Mouse (Mus musculus) forebrain, embryonic 14.5 days (tissue): ENCODE data around the gene Mycl. TPM values are rescaled to one million over a fixed set of nuclear protein-coding genes. Genes with fewer than 3 reads are reported as not detected.

Source experiments
- ATAC-seq: fragments of 200-750 bp; cut with Nextera tagmentation; 2 replicates; pipeline ENCODE4 v1.8.0; 2017; ENCODE audit warnings: mild to moderate bottlenecking, moderate library complexity
- DNase-seq: peaks from one replicate; pipeline ENCODE4 v3.0.0-alpha.2; 2015; ENCODE audit warnings: low spot score
- H3K27ac ChIP-seq: fragments of 300-500 bp; sonication (generic); 2 replicates; pipeline ENCODE4 v1.5.1; 2014; ENCODE audit warnings: low read depth, mild to moderate bottlenecking, control low read depth, low read length, moderate library complexity
- H3K27me3 ChIP-seq: fragments of 300-500 bp; sonication (generic); replicated peaks from 2 replicates; pipeline ENCODE4 v1.6.1; 2014; ENCODE audit warnings: low read length, control low read depth, mixed read lengths; ENCODE audit not compliant: control insufficient read depth, insufficient read depth
- H3K36me3 ChIP-seq: fragments of 300-500 bp; sonication (generic); 2 replicates; pipeline ENCODE4 v1.6.1; 2014; ENCODE audit warnings: low read length, control low read depth; ENCODE audit not compliant: control insufficient read depth, insufficient read depth
- H3K4me1 ChIP-seq: fragments of 300-500 bp; sonication (generic); 2 replicates; pipeline ENCODE4 v1.6.1; 2014; ENCODE audit warnings: antibody characterized with exemption, low read length, control low read depth; ENCODE audit not compliant: control insufficient read depth, insufficient read depth
- H3K4me2 ChIP-seq: fragments of 300-500 bp; sonication (generic); 2 replicates; pipeline ENCODE4 v1.6.1; 2014; ENCODE audit warnings: mild to moderate bottlenecking, control low read depth, low read length
- H3K4me3 ChIP-seq: fragments of 300-500 bp; sonication (generic); 2 replicates; pipeline ENCODE4 v1.5.1; 2014; ENCODE audit warnings: low read depth, low read length, control low read depth
- H3K9ac ChIP-seq: fragments of 300-500 bp; sonication (generic); 2 replicates; pipeline ENCODE4 v1.6.1; 2014; ENCODE audit warnings: mild to moderate bottlenecking, low read length, control low read depth, moderate library complexity
- H3K9me3 ChIP-seq: fragments of 300-500 bp; sonication (generic); replicated peaks from 2 replicates; pipeline ENCODE4 v1.6.1; 2016; ENCODE audit warnings: low read length, control low read depth, mixed read lengths; ENCODE audit not compliant: control insufficient read depth
- WGBS: fragments of 180-500 bp; shearing (Covaris S2); extraction: QIAGEN DNeasy Blood & Tissue Kit; methylation state at CpG from one replicate; pipeline ENCODE4 v1.1.7; 2014; 5-methylcytosine and 5-hydroxymethylcytosine counted together
- polyA plus RNA-seq: library from polyadenylated mRNA; unstranded; fragments of >200 nt; fragmentation: Nextera tagmentation; extraction: Ambion mirVana; gene quantifications from 2 replicates; pipeline ENCODE4 v1.2.1, GENCODE M21; 2014

Gene Mycl
- polyA plus RNA-seq, 1 experiment from 2014 or later, result 70.5 TPM

GRCm38 (mm10) chr4:123043858-123044257 lies 48.4 kb downstream of the Mycl start:
- no peaks in the 10 kb centered on the region for H3K27me3 ChIP-seq
- ATAC-seq, result peak; percentile 50
- H3K27ac ChIP-seq, result no peak overlapping the region; the same call in 1 of the 2 replicates
- H3K4me2 ChIP-seq, result no peak overlapping the region
- no peak overlapping the region for H3K4me3 ChIP-seq
- peak; percentile 37 for DNase-seq
- H3K9ac ChIP-seq, result no peak overlapping the region
- no peaks in the 10 kb centered on the region for H3K9me3 ChIP-seq
- 23% methylated on average over 1 of the region's 1 CpGs for WGBS
- peaks cover 75% of the 10 kb centered on the region for H3K36me3 ChIP-seq
- no peaks in the 10 kb centered on the region for H3K4me1 ChIP-seq

- Histone ChIP-seq H3K4me1 (peaks cover under 1% of the 10 kb centered on the region; the same call in 1 of the 2 replicates), H3K9me3 (no peaks in the 10 kb centered on the region), H3K4me2 (no peak overlapping the region), H3K36me3 (peaks cover 75% of the 10 kb centered on the region), H3K27me3 (no peaks in the 10 kb centered on the region), H3K4me3 (no peak overlapping the region), H3K9ac (no peak overlapping the region), H3K27ac (no peak overlapping the region)
- DNase-seq (no peak), ATAC-seq (no peak)
- WGBS, result 91% methylated on average over 4 of the region's 4 CpGs
These were observed 49.4 kb downstream of the Mycl start for GRCm38 (mm10) chr4:123044842-123045241.

- H3K4me2 ChIP-seq, result no peak overlapping the region
- H3K27ac ChIP-seq, result no peak overlapping the region
- no peaks in the 10 kb centered on the region for H3K9me3 ChIP-seq
- DNase-seq (no peak), ATAC-seq (no peak)
- 88% methylated on average over 3 of the region's 3 CpGs for WGBS
- no peaks in the 10 kb centered on the region for H3K27me3 ChIP-seq
- H3K9ac ChIP-seq, result no peak overlapping the region
- H3K4me3 ChIP-seq, result no peak overlapping the region
- peaks cover 75% of the 10 kb centered on the region for H3K36me3 ChIP-seq
- peaks cover 15% of the 10 kb centered on the region for H3K4me1 ChIP-seq
These were observed 50.8 kb downstream of the Mycl start for GRCm38 (mm10) chr4:123046300-123046699.

GRCm38 (mm10) chr4:123050681-123051211 lies 55.3 kb downstream of the Mycl start:
- peak; percentile 88 for ATAC-seq
- WGBS, result 33% methylated on average over 5 of the region's 5 CpGs
- DNase-seq, result peak; percentile 95
- Histone ChIP-seq H3K4me1 (peaks cover 29% of the 10 kb centered on the region), H3K9me3 (no peaks in the 10 kb centered on the region), H3K4me3 (no peak overlapping the region), H3K36me3 (peaks cover 82% of the 10 kb centered on the region), H3K9ac (no peak overlapping the region), H3K27me3 (no peaks in the 10 kb centered on the region), H3K27ac (peak overlapping the region; percentile 86), H3K4me2 (no peak overlapping the region)

Other genes starting within 250 kb of the Mycl start
- 54.9 and 63.7 TPM in 2 replicates for gene Ppt1, start 159.4 kb upstream of the Mycl start, polyA plus RNA-seq
- 73.7 and 77.7 TPM in 2 replicates for gene Cap1, start 109.6 kb upstream of the Mycl start, polyA plus RNA-seq
- gene Mfsd2a, start 34.5 kb upstream of the Mycl start, polyA plus RNA-seq, result 31.3 and 36.8 TPM in 2 replicates
- 29.4 and 32.7 TPM in 2 replicates for gene Trit1, start 20.9 kb downstream of the Mycl start, polyA plus RNA-seq
- 0.08 and 0.21 TPM in 2 replicates for gene Bmp8b, start 109.5 kb downstream of the Mycl start, polyA plus RNA-seq
- gene Oxct2b, start 120.6 kb downstream of the Mycl start, polyA plus RNA-seq, result 0.13 and 0.35 TPM in 2 replicates
- 86.4 and 88.3 TPM in 2 replicates for gene Ppie, start 144.3 kb downstream of the Mycl start, polyA plus RNA-seq
- gene Hpcal4, start 187.6 kb downstream of the Mycl start, polyA plus RNA-seq, result 19.9 and 34.7 TPM in 2 replicates
- not detected in 2 replicates for gene Nt5c1a, start 205.9 kb downstream of the Mycl start, polyA plus RNA-seq
- gene Heyl, start 237.9 kb downstream of the Mycl start, polyA plus RNA-seq, result 5.4 and 6.7 TPM in 2 replicates